Mouse (Mus musculus): ENCODE measurements around the gene Slc39a2. TPM values are rescaled to one million over a fixed set of nuclear protein-coding genes. Genes with fewer than 3 reads are reported as not detected.
"Not testable (repeated sequence)": the region's sequence is repeated elsewhere in the genome, so short reads cannot be mapped to it uniquely, and the experiment has no call there.

Slc39a2 gene
- 0.05 and 0.08 TPM in 2 replicates for polyA plus RNA-seq (2015; fragmentation: Nextera tagmentation; extraction: Ambion mirVana)

GRCm38 (mm10) chr14:51892191-51892939 is at the start of gene Slc39a2:
Gene Slc39a2 (plus strand): TSS chr14:51892889.
- Histone ChIP-seq H3K4me2 (0 out of 2 replicates have a peak within 1 kb of the TSS, but pooled peaks have one; percentile 19), H3K27ac (no peak within 1 kb of the TSS), H3K27me3 (no peaks in the 10 kb centered on the region), H3K9me3 (replicated peaks) (no peaks in the 10 kb centered on the region), H3K4me3 (replicated peaks) (no peak within 1 kb of the TSS), H3K36me3 (peaks cover 42% of the 10 kb centered on the region), H3K4me1 (replicated peaks) (peaks cover 29% of the 10 kb centered on the region), H3K9ac (peak within 1 kb of the TSS; percentile 10; the same call in 1 of the 2 replicates)
- ATAC-seq (ENCODE audit: low read depth) (no peak), DNase-seq (no peak)
- WGBS (ENCODE audit: insufficient replicate concordance): 85% methylated on average over 9 of the region's 9 CpGs

- ATAC-seq (ENCODE audit: low read depth) (no peak), DNase-seq (no peak)
- Histone ChIP-seq H3K9me3 (replicated peaks) (no peaks in the 10 kb centered on the region), H3K4me3 (replicated peaks) (no peak overlapping the region), H3K36me3 (no peaks in the 10 kb centered on the region), H3K27ac (no peak overlapping the region), H3K9ac (no peak overlapping the region), H3K27me3 (no peaks in the 10 kb centered on the region), H3K4me2 (no peak overlapping the region), H3K4me1 (replicated peaks) (no peaks in the 10 kb centered on the region)
Observed at GRCm38 (mm10) chr14:51843882-51844281, 48.8 kb upstream of the Slc39a2 start.

- H3K27me3 ChIP-seq: no peaks in the 10 kb centered on the region
- H3K27ac ChIP-seq: no peak overlapping the region
- H3K4me2 ChIP-seq: no peak overlapping the region
- no peaks in the 10 kb centered on the region for H3K4me1 ChIP-seq (replicated peaks)
- no peak overlapping the region for H3K4me3 ChIP-seq (replicated peaks)
- DNase-seq: no peak
- H3K9me3 ChIP-seq (replicated peaks): no peaks in the 10 kb centered on the region
- no peak for ATAC-seq (ENCODE audit: low read depth)
- no peak overlapping the region for H3K9ac ChIP-seq
- WGBS (ENCODE audit: insufficient replicate concordance): 45% methylated on average over 3 of the region's 3 CpGs
- no peaks in the 10 kb centered on the region for H3K36me3 ChIP-seq
Observed at GRCm38 (mm10) chr14:51846566-51846965, 46.1 kb upstream of the Slc39a2 start.

GRCm38 (mm10) chr14:51851006-51851405 is 41.7 kb upstream of the Slc39a2 start:
- H3K36me3 ChIP-seq; H3K9me3 ChIP-seq (replicated peaks); H3K27me3 ChIP-seq; H3K4me1 ChIP-seq (replicated peaks); H3K27ac ChIP-seq; H3K4me3 ChIP-seq (replicated peaks); ATAC-seq (ENCODE audit: low read depth); H3K4me2 ChIP-seq; H3K9ac ChIP-seq; DNase-seq: not testable (repeated sequence)
- WGBS (ENCODE audit: insufficient replicate concordance): 49% methylated on average over 3 of the region's 3 CpGs

GRCm38 (mm10) chr14:51853399-51853798 is 39.3 kb upstream of the Slc39a2 start, which contains the start of gene Ear6:
Gene Ear6 (plus strand): TSS chr14:51853699.
- Histone ChIP-seq H3K4me1 (replicated peaks) (no peaks in the 10 kb centered on the region), H3K27ac (no peak within 1 kb of the TSS), H3K36me3 (no peaks in the 10 kb centered on the region), H3K4me2 (no peak within 1 kb of the TSS), H3K4me3 (replicated peaks) (no peak within 1 kb of the TSS), H3K9me3 (replicated peaks) (no peaks in the 10 kb centered on the region), H3K9ac (no peak within 1 kb of the TSS), H3K27me3 (no peaks in the 10 kb centered on the region)
- DNase-seq (no peak), ATAC-seq (ENCODE audit: low read depth) (no peak)

- H3K36me3 ChIP-seq; H3K27me3 ChIP-seq; ATAC-seq (ENCODE audit: low read depth); H3K9ac ChIP-seq; H3K4me1 ChIP-seq (replicated peaks); DNase-seq; H3K27ac ChIP-seq; H3K4me3 ChIP-seq (replicated peaks); H3K9me3 ChIP-seq (replicated peaks); H3K4me2 ChIP-seq: not testable (repeated sequence)
- 52% methylated on average over 7 of the region's 7 CpGs for WGBS (ENCODE audit: insufficient replicate concordance)
Observed at GRCm38 (mm10) chr14:51855280-51855679, 37.4 kb upstream of the Slc39a2 start.

GRCm38 (mm10) chr14:51863603-51864002 is 29.1 kb upstream of the Slc39a2 start:
- H3K36me3 ChIP-seq; ATAC-seq (ENCODE audit: low read depth); H3K4me2 ChIP-seq; H3K4me3 ChIP-seq (replicated peaks); H3K9me3 ChIP-seq (replicated peaks); H3K9ac ChIP-seq; H3K4me1 ChIP-seq (replicated peaks); DNase-seq; H3K27me3 ChIP-seq; H3K27ac ChIP-seq: not testable (repeated sequence)
- WGBS (ENCODE audit: insufficient replicate concordance): 5% methylated on average over 1 of the region's 1 CpGs

GRCm38 (mm10) chr14:51870756-51871155 is 21.9 kb upstream of the Slc39a2 start:
- no peak for ATAC-seq (ENCODE audit: low read depth)

GRCm38 (mm10) chr14:51871741-51872140 is 20.9 kb upstream of the Slc39a2 start:
- no peak for DNase-seq

More at GRCm38 (mm10) chr14:51870756-51871155, 21.9 kb upstream of the Slc39a2 start:
- Histone ChIP-seq H3K9me3 (replicated peaks) (no peaks in the 10 kb centered on the region), H3K27me3 (0 out of 2 replicates have a peak, but pooled peaks cover 3% of the 10 kb centered on the region), H3K4me1 (replicated peaks) (no peaks in the 10 kb centered on the region), H3K4me2 (no peak overlapping the region), H3K27ac (no peak overlapping the region), H3K4me3 (replicated peaks) (no peak overlapping the region), H3K9ac (no peak overlapping the region), H3K36me3 (no peaks in the 10 kb centered on the region)
- 39% methylated on average over 2 of the region's 2 CpGs for WGBS (ENCODE audit: insufficient replicate concordance)
- DNase-seq: no peak

GRCm38 (mm10) chr14:51877517-51877916 is 15.2 kb upstream of the Slc39a2 start:
- WGBS (ENCODE audit: insufficient replicate concordance): 68% methylated on average over 3 of the region's 3 CpGs
- 0 out of 2 replicates have a peak, but pooled peaks cover 3% of the 10 kb centered on the region for H3K27me3 ChIP-seq

More at GRCm38 (mm10) chr14:51871741-51872140, 20.9 kb upstream of the Slc39a2 start:
- Histone ChIP-seq H3K4me2 (no peak overlapping the region), H3K36me3 (no peaks in the 10 kb centered on the region), H3K9me3 (replicated peaks) (no peaks in the 10 kb centered on the region), H3K27ac (no peak overlapping the region), H3K9ac (no peak overlapping the region), H3K4me3 (replicated peaks) (no peak overlapping the region), H3K27me3 (0 out of 2 replicates have a peak, but pooled peaks cover 3% of the 10 kb centered on the region), H3K4me1 (replicated peaks) (no peaks in the 10 kb centered on the region)
- ATAC-seq (ENCODE audit: low read depth): no peak
- WGBS (ENCODE audit: insufficient replicate concordance): 65% methylated on average over 9 of the region's 9 CpGs

GRCm38 (mm10) chr14:51883527-51884030 is 9.1 kb upstream of the Slc39a2 start:
- Histone ChIP-seq H3K27ac (0 out of 2 replicates have a peak overlapping the region, but pooled peaks have one; percentile 29), H3K27me3 (no peaks in the 10 kb centered on the region)
- under 1% methylated on average over 4 of the region's 4 CpGs for WGBS (ENCODE audit: insufficient replicate concordance)

More at GRCm38 (mm10) chr14:51877517-51877916, 15.2 kb upstream of the Slc39a2 start:
- H3K4me3 ChIP-seq (replicated peaks): no peak overlapping the region
- H3K4me1 ChIP-seq (replicated peaks): no peaks in the 10 kb centered on the region
- H3K9me3 ChIP-seq (replicated peaks): no peaks in the 10 kb centered on the region
- no peak overlapping the region for H3K9ac ChIP-seq
- no peak for ATAC-seq (ENCODE audit: low read depth)
- H3K36me3 ChIP-seq: no peaks in the 10 kb centered on the region
- H3K27ac ChIP-seq: no peak overlapping the region
- no peak for DNase-seq
- H3K4me2 ChIP-seq: no peak overlapping the region

More at GRCm38 (mm10) chr14:51883527-51884030, 9.1 kb upstream of the Slc39a2 start:
- Histone ChIP-seq H3K9ac (no peak overlapping the region), H3K4me1 (replicated peaks) (peaks cover 22% of the 10 kb centered on the region), H3K4me3 (replicated peaks) (peak overlapping the region; percentile 82), H3K9me3 (replicated peaks) (no peaks in the 10 kb centered on the region), H3K4me2 (peak overlapping the region; percentile 95), H3K36me3 (peaks cover 19% of the 10 kb centered on the region)
- DNase-seq: peak; percentile 38
- ATAC-seq (ENCODE audit: low read depth): peak; percentile 12; the same call in 1 of the 2 replicates

All from liver, embryonic 13.5 days (tissue).